Mouse (Mus musculus): Measurements from ENCODE around the gene Agmo. TPM values are rescaled to one million over a fixed set of nuclear protein-coding genes. Genes with fewer than 3 reads are reported as not detected.

Gene Agmo
- total and polyA plus RNA-seq, 3 experiments = 0.08 TPM; not detected in 2

Other genes starting within 250 kb of the Agmo start
- not detected in 2 replicates for gene Meox2, start 133.1 kb upstream of the Agmo start, total RNA-seq (2012; rRNA removed)
- not detected for gene Meox2, start 133.1 kb upstream of the Agmo start, polyA plus RNA-seq (2012; ENCODE audit: insufficient read depth in 1 of 2, insufficient read length in 2 of 2, low read depth in 1 of 2, low replicate concordance in 2 of 2, missing spikeins in 1 of 2)

Data from MEL (cell line).